ENCODE assay signal across 24 mouse cellular contexts in the genomic region with DNA sequence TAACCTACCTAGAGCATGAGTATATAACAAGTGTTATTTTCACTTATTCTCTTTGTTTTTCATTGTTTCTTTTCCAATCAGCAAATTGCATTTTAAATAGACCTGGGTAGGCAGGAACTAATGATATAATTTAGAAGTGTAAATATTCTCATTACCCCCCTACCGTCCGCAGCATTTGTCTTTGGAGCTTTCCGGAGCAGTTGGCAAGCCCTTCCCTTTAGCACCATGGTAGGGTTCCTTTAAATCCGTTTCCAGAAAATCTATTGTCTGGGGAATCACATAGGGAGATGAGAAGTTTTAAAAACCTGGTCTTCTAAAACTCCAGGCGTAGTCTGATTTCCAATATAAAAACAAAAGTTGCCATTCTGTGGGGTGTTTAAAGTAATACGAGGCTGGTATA. TPM values are rescaled to one million over a fixed set of nuclear protein-coding genes. Genes with fewer than 3 reads are reported as not detected.
"Had no signal": no experiment of that assay in that cellular context is flagged by ENCODE, and none has a peak within 500 bp of the region (broad histone marks: within the 10 kb centered on the region; RNA-seq: fewer than 3 reads in every experiment).

No protein-coding gene starts in this region.

- ATAC-seq: forebrain, embryonic 13.5 days; forebrain, embryonic 14.5 days; forebrain, embryonic 15.5 days; forebrain, embryonic 16.5 days; forebrain, postnatal 0 days had no signal

- H3K9ac ChIP-seq: embryonic facial prominence, embryonic 12.5 days; embryonic facial prominence, embryonic 13.5 days; embryonic facial prominence, embryonic 15.5 days; forebrain, embryonic 12.5 days; forebrain, embryonic 13.5 days; forebrain, embryonic 15.5 days; forebrain, postnatal 0 days had no signal

- H3K4me3 ChIP-seq: embryonic facial prominence, embryonic 10.5 days; embryonic facial prominence, embryonic 12.5 days; embryonic facial prominence, embryonic 13.5 days; embryonic facial prominence, embryonic 15.5 days; erythroblast, embryonic 14.5 days; forebrain, embryonic 10.5 days; forebrain, embryonic 12.5 days; forebrain, embryonic 13.5 days; forebrain, embryonic 15.5 days; gastrocnemius, adult 2 months; heart, adult 2 months had no signal

- H3K4me2 ChIP-seq: embryonic facial prominence, embryonic 12.5 days; embryonic facial prominence, embryonic 13.5 days; embryonic facial prominence, embryonic 15.5 days; forebrain, embryonic 12.5 days; forebrain, embryonic 13.5 days; forebrain, embryonic 15.5 days had no signal

- H3K9me3 ChIP-seq: embryonic facial prominence, embryonic 10.5 days; embryonic facial prominence, embryonic 12.5 days; embryonic facial prominence, embryonic 13.5 days; embryonic facial prominence, embryonic 15.5 days; forebrain, embryonic 10.5 days; forebrain, embryonic 12.5 days; forebrain, embryonic 13.5 days; forebrain, embryonic 15.5 days had no signal

- H3K27ac ChIP-seq: embryonic facial prominence, embryonic 10.5 days; embryonic facial prominence, embryonic 12.5 days; embryonic facial prominence, embryonic 13.5 days; embryonic facial prominence, embryonic 15.5 days; forebrain, embryonic 10.5 days; forebrain, embryonic 12.5 days; forebrain, embryonic 13.5 days; forebrain, embryonic 15.5 days; gastrocnemius, adult 2 months had no signal

- DNase-seq: cerebellum, adult 8-10 months; cerebellum, postnatal 10 days; cerebellum, postnatal 14 days; cerebellum, postnatal 36 days; embryo, embryonic 11 days; forebrain, postnatal 0 days; gastrocnemius, adult 2 months; gastrocnemius, postnatal 10 days; gastrocnemius, postnatal 14 days; gastrocnemius, postnatal 25 days; gastrocnemius, postnatal 36 days had no signal

- H3K36me3 ChIP-seq: embryonic facial prominence, embryonic 10.5 days; embryonic facial prominence, embryonic 12.5 days; embryonic facial prominence, embryonic 13.5 days; embryonic facial prominence, embryonic 15.5 days; forebrain, embryonic 10.5 days; forebrain, embryonic 12.5 days; forebrain, embryonic 15.5 days had no signal

- H3K27me3 ChIP-seq: embryonic facial prominence, embryonic 12.5 days; embryonic facial prominence, embryonic 13.5 days; embryonic facial prominence, embryonic 15.5 days; forebrain, embryonic 12.5 days; forebrain, embryonic 13.5 days; forebrain, embryonic 15.5 days had no signal

RNA-seq across cellular contexts. Expression of a gene that starts 59.5 kb away (rescaled TPM):
- total RNA-seq: granulocyte monocyte progenitor cell, adult 5-6 weeks had no signal
- polyA plus RNA-seq: erythroblast, embryonic 14.5 days had no signal
